Mouse (Mus musculus) MN1 (cell line): ENCODE data around the gene Gm28827.
"Not testable (repeated sequence)": the region's sequence is repeated elsewhere in the genome, so short reads cannot be mapped to it uniquely, and the experiment has no call there.

Experiments
- DNase-seq: peaks from one replicate; pipeline ENCODE4 v3.0.0-alpha.2; 2016; ENCODE audit warnings: low spot score

Gm28827 gene

DNA sequence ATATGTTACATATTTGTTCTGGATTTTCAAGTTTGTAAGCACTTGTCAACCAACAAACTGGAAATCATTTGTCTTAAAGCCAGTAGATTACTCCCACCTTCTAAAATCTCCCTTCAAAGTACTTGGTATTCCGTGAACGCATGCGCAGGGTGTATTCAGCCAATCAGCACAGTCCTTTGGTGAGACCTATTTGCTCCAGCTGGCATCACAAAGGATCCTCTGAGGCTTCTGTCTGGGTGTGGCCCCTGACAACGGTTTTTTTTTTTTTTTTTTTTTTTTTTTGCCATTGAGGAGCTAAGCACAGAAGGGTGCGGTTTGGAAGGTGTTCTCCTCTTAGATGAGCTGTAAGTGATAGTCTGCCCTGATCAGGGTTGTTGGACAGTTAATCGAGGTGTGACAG lies at the start of gene Gm28827:
TSS of gene Gm28827 (plus strand) at position 301 of the 400 bp plus-strand sequence.
- DNase-seq = not testable (repeated sequence)
